Mouse (Mus musculus) MEL (cell line): ENCODE results near the gene Coq8b. TPM values are rescaled to one million over a fixed set of nuclear protein-coding genes. Genes with fewer than 3 reads are reported as not detected.
A peak's percentile ranks its signal among the peaks of the same experiment; 100 is the strongest.

ENCODE experiments used
- DNase-seq: peaks from one replicate; pipeline ENCODE4 v3.0.0; 2011; ENCODE audit warnings: low read depth, low spot score
- H3K27ac ChIP-seq: 2 replicates; pipeline ENCODE4 v1.5.1; 2012; ENCODE audit warnings: low read depth, mild to moderate bottlenecking, control low read depth, low read length, moderate library complexity; ENCODE audit not compliant: control insufficient read depth
- H3K27me3 ChIP-seq, 2 experiments: fragments of 150-350 bp in 1 of 2; sonication (generic) in 1 of 2; 2 replicates each; pipeline ENCODE4 v1.6.1; 2012; ENCODE audit warnings: low read length in 2 of 2, mild to moderate bottlenecking in 2 of 2, improper control_type of control experiment in 1 of 2, moderate library complexity in 1 of 2; ENCODE audit not compliant: insufficient read depth in 2 of 2, control insufficient read depth in 1 of 2
- H3K36me3 ChIP-seq, 2 experiments: 2 replicates each; pipeline ENCODE4 v1.6.1; 2012 to 2014; ENCODE audit warnings: low read length in 2 of 2, improper control_type of control experiment in 1 of 2, inconsistent platforms in 1 of 2, mild to moderate bottlenecking in 1 of 2; ENCODE audit not compliant: insufficient read depth in 2 of 2, control insufficient read depth in 1 of 2
- H3K4me1 ChIP-seq, 2 experiments: fragments of 150-350 bp in 1 of 2; sonication (generic) in 1 of 2; 2 replicates each; pipeline ENCODE4 v1.6.1; 2012; ENCODE audit warnings: low read length in 2 of 2, improper control_type of control experiment in 1 of 2, mild to moderate bottlenecking in 1 of 2; ENCODE audit not compliant: insufficient read depth in 2 of 2, control insufficient read depth in 1 of 2
- H3K4me3 ChIP-seq, 2 experiments: fragments of 150-350 bp in 1 of 2; sonication (generic) in 1 of 2; 2 replicates each; pipeline ENCODE4 v1.5.1; 2012; ENCODE audit warnings: low read depth in 2 of 2, low read length in 2 of 2, mild to moderate bottlenecking in 2 of 2, moderate library complexity in 2 of 2, control low read depth in 1 of 2, improper control_type of control experiment in 1 of 2; ENCODE audit not compliant: control insufficient read depth in 1 of 2, insufficient read depth in 1 of 2
- H3K79me2 ChIP-seq: 2 replicates; pipeline ENCODE4 v1.6.1; 2012; ENCODE audit warnings: mild to moderate bottlenecking, low read length, moderate library complexity; ENCODE audit not compliant: control insufficient read depth, poor library complexity, insufficient read depth
- H3K9ac ChIP-seq: 2 replicates; pipeline ENCODE4 v1.6.1; 2012; ENCODE audit warnings: low read depth, mild to moderate bottlenecking, control low read depth, low read length, moderate library complexity; ENCODE audit not compliant: control insufficient read depth, poor library complexity, severe bottlenecking
- H3K9me3 ChIP-seq: fragments of 150-350 bp; sonication (generic); replicated peaks from 2 replicates; pipeline ENCODE4 v1.6.1; 2012; ENCODE audit warnings: mild to moderate bottlenecking, low read length, improper control_type of control experiment, moderate library complexity; ENCODE audit not compliant: insufficient read depth
- BHLHE40 ChIP-seq: IDR thresholded peaks from 2 replicates; pipeline ENCODE4 v1.6.1; 2012; ENCODE audit warnings: low read depth, mild to moderate bottlenecking, inconsistent platforms, low read length, improper control_type of control experiment, borderline replicate concordance
- CTCF ChIP-seq, 3 experiments: IDR thresholded peaks in 2 of 3; conservative IDR thresholded peaks in 1 of 3; 2 replicates each; pipeline ENCODE4 v1.5.1; 2011 to 2012; ENCODE audit warnings: low read length in 3 of 3, low read depth in 2 of 3, mild to moderate bottlenecking in 2 of 3, improper control_type of control experiment in 1 of 3, inconsistent platforms in 1 of 3, mixed read lengths in 1 of 3, moderate library complexity in 1 of 3; ENCODE audit not compliant: control insufficient read depth in 1 of 3, insufficient read depth in 1 of 3, poor library complexity in 1 of 3, severe bottlenecking in 1 of 3
- ELF1 ChIP-seq: IDR thresholded peaks from 2 replicates; pipeline ENCODE4 v1.6.1; 2014; ENCODE audit warnings: low read depth, mild to moderate bottlenecking, inconsistent platforms, low read length, improper control_type of control experiment, moderate library complexity
- EP300 ChIP-seq, 2 experiments: IDR thresholded peaks; 2 replicates each; pipeline ENCODE4 v1.6.1; 2011; ENCODE audit warnings: improper control_type of control experiment in 2 of 2, low read length in 2 of 2, low read depth in 1 of 2, mild to moderate bottlenecking in 1 of 2
- GABPA ChIP-seq: IDR thresholded peaks from 2 replicates; pipeline ENCODE4 v1.6.1; 2012; ENCODE audit warnings: low read depth, mild to moderate bottlenecking, inconsistent platforms, low read length, improper control_type of control experiment, moderate library complexity
- JUND ChIP-seq: IDR thresholded peaks from 2 replicates; pipeline ENCODE4 v1.6.1; 2011; ENCODE audit warnings: low read depth, mild to moderate bottlenecking, improper control_type of control experiment, low read length
- MEF2A ChIP-seq: IDR thresholded peaks from 2 replicates; pipeline ENCODE4 v1.6.1; 2014; ENCODE audit warnings: low read depth, mild to moderate bottlenecking, inconsistent platforms, low read length, improper control_type of control experiment; ENCODE audit not compliant: poor library complexity, insufficient replicate concordance, severe bottlenecking; ENCODE audit errors: extremely low read depth
- MYC ChIP-seq: IDR thresholded peaks from 2 replicates; pipeline ENCODE4 v1.6.1; 2011; ENCODE audit warnings: low read depth, mild to moderate bottlenecking, low read length, improper control_type of control experiment, moderate library complexity
- NELFE ChIP-seq: IDR thresholded peaks from 2 replicates; pipeline ENCODE4 v1.6.1; 2011; ENCODE audit warnings: low read depth, low read length, improper control_type of control experiment
- NRF1 ChIP-seq: IDR thresholded peaks from 2 replicates; pipeline ENCODE4 v1.6.1; 2014; ENCODE audit warnings: low read depth, mild to moderate bottlenecking, inconsistent platforms, low read length, improper control_type of control experiment, moderate library complexity; ENCODE audit not compliant: poor library complexity, insufficient read depth, severe bottlenecking
- POLR2A ChIP-seq, 2 experiments: IDR thresholded peaks; 2 replicates each; pipeline ENCODE4 v1.6.1; 2011 to 2012; ENCODE audit warnings: low read length in 2 of 2, mild to moderate bottlenecking in 2 of 2, control low read depth in 1 of 2, improper control_type of control experiment in 1 of 2, low read depth in 1 of 2, moderate library complexity in 1 of 2; ENCODE audit not compliant: control insufficient read depth in 1 of 2, insufficient read depth in 1 of 2, poor library complexity in 1 of 2
- POLR2AphosphoS2 ChIP-seq: IDR thresholded peaks from 2 replicates; pipeline ENCODE4 v1.6.1; 2011; ENCODE audit warnings: low read length, improper control_type of control experiment
- RAD21 ChIP-seq: IDR thresholded peaks from 2 replicates; pipeline ENCODE4 v1.6.1; 2011; ENCODE audit warnings: mild to moderate bottlenecking, low read depth, low read length, improper control_type of control experiment
- SIN3A ChIP-seq: IDR thresholded peaks from 2 replicates; pipeline ENCODE4 v1.6.1; 2012; ENCODE audit warnings: low read length, improper control_type of control experiment, inconsistent platforms
- SMC3 ChIP-seq: IDR thresholded peaks from 2 replicates; pipeline ENCODE4 v1.6.1; 2011; ENCODE audit warnings: low read depth, low read length, improper control_type of control experiment
- TAL1 ChIP-seq: IDR thresholded peaks from 2 replicates; pipeline ENCODE4 v1.6.1; 2012; ENCODE audit warnings: mild to moderate bottlenecking, inconsistent platforms, low read length, moderate library complexity, mixed read lengths
- TCF12 ChIP-seq: IDR thresholded peaks from 2 replicates; pipeline ENCODE4 v1.6.1; 2014; ENCODE audit warnings: low read depth, mild to moderate bottlenecking, inconsistent platforms, low read length, improper control_type of control experiment, moderate library complexity
- ZC3H11A ChIP-seq: IDR thresholded peaks from 2 replicates; pipeline ENCODE4 v1.6.1; 2012; ENCODE audit warnings: low read depth, mild to moderate bottlenecking, inconsistent platforms, low read length, improper control_type of control experiment
- ZNF384 ChIP-seq: IDR thresholded peaks from 2 replicates; pipeline ENCODE4 v1.6.1; 2012; ENCODE audit warnings: low read depth, mild to moderate bottlenecking, inconsistent platforms, low read length, improper control_type of control experiment
- polyA plus RNA-seq, 2 experiments: library from polyadenylated mRNA; stranded (reverse) in 1 of 2; unstranded in 1 of 2; fragments of >175 nt in 1 of 2; fragments of >200 nt in 1 of 2; gene quantifications; 2 replicates each; pipeline versions ENCODE4 v1.2.1 to v1.2.4; 2012; ENCODE audit warnings: low replicate concordance in 2 of 2, low read depth in 1 of 2; ENCODE audit not compliant: insufficient read length in 2 of 2, insufficient read depth in 1 of 2, missing spikeins in 1 of 2
- total RNA-seq: library from RNA; depleted of rRNA; stranded (reverse); fragments of 300-350 nt; gene quantifications from 2 replicates; pipeline ENCODE4 v1.2.3, GENCODE M21; 2012

Gene Coq8b
- total and polyA plus RNA-seq, 3 experiments = 13.8 to 22.7 TPM; not detected in 1

- Histone ChIP-seq H3K27me3 (no peaks in the 10 kb centered on the region), H3K9me3 (no peaks in the 10 kb centered on the region), H3K4me1 (peaks cover 0 to 1% of the 10 kb centered on the region in 2 experiments; a peak in 2 of 4 replicates), H3K79me2 (peaks cover 15% of the 10 kb centered on the region), H3K4me3 (no peak overlapping the region), H3K9ac (no peak overlapping the region), H3K36me3 (peaks cover 6 to 19% of the 10 kb centered on the region in 2 experiments), H3K27ac (no peak overlapping the region)
- DNase-seq = peak; percentile 49
- TF ChIP-seq CTCF (IDR thresholded peaks at IDR 0.05 in 2 of 3, conservative IDR thresholded peaks at IDR 0.05 in 1 of 3; ENCODE audit: control insufficient read depth in 1 of 3, insufficient read depth in 1 of 3, low read depth in 2 of 3, low read length in 3 of 3, poor library complexity in 1 of 3, severe bottlenecking in 1 of 3) (peak; percentile 28 to 50 (median 44); a peak in 5 of 6 replicates), GABPA (no peak)
These were observed 43.4 kb upstream of the Coq8b start for GRCm38 (mm10) chr7:27189271-27189931.

- DNase-seq = no peak
- no peak overlapping the region for H3K9ac ChIP-seq
These were observed 40.4 kb upstream of the Coq8b start for GRCm38 (mm10) chr7:27192434-27192833.

GRCm38 (mm10) chr7:27193731-27194130 lies 39.1 kb upstream of the Coq8b start:
- Histone ChIP-seq H3K4me3 (no peak overlapping the region), H3K9me3 (no peaks in the 10 kb centered on the region), H3K36me3 (peaks cover 16 to 26% of the 10 kb centered on the region in 2 experiments), H3K79me2 (peaks cover 29% of the 10 kb centered on the region), H3K27ac (no peak overlapping the region), H3K27me3 (no peaks in the 10 kb centered on the region), H3K4me1 (peaks cover 6 to 14% of the 10 kb centered on the region in 2 experiments; a peak in 3 of 4 replicates), H3K9ac (no peak overlapping the region)
- no peak for DNase-seq
- no peak for TF ChIP-seq ZNF384
- TF ChIP-seq EP300 (IDR thresholded peaks at IDR 0.05; ENCODE audit: low read depth in 1 of 2, low read length in 2 of 2) = no peak
- TF ChIP-seq SIN3A = no peak
- TF ChIP-seq SMC3 = no peak
- no peak for TF ChIP-seq POLR2A (IDR thresholded peaks at IDR 0.05; ENCODE audit: control insufficient read depth in 1 of 2, insufficient read depth in 1 of 2, low read depth in 1 of 2, low read length in 2 of 2, poor library complexity in 1 of 2)
- TF ChIP-seq ZC3H11A = no peak
- TF ChIP-seq RAD21 = no peak
- no peak for TF ChIP-seq MEF2A
- TF ChIP-seq TAL1 = no peak
- TF ChIP-seq ELF1 = no peak
- TF ChIP-seq TCF12 = no peak
- TF ChIP-seq BHLHE40 = no peak
- TF ChIP-seq JUND = no peak
- no peak for TF ChIP-seq NRF1
- no peak for TF ChIP-seq MYC
- TF ChIP-seq NELFE = no peak

More at GRCm38 (mm10) chr7:27192434-27192833, 40.4 kb upstream of the Coq8b start:
- H3K36me3 ChIP-seq = peaks cover 16 to 26% of the 10 kb centered on the region in 2 experiments
- TF ChIP-seq JUND (no peak), EP300 (IDR thresholded peaks at IDR 0.05; ENCODE audit: low read depth in 1 of 2, low read length in 2 of 2) (no peak), POLR2AphosphoS2 (no peak)
- H3K79me2 ChIP-seq = peaks cover 29% of the 10 kb centered on the region
- peaks cover 6 to 11% of the 10 kb centered on the region in 2 experiments; a peak in 3 of 4 replicates for H3K4me1 ChIP-seq
- no peak overlapping the region for H3K27ac ChIP-seq
- no peaks in the 10 kb centered on the region for H3K9me3 ChIP-seq
- H3K4me3 ChIP-seq = no peak overlapping the region
- no peaks in the 10 kb centered on the region for H3K27me3 ChIP-seq
